Mouse (Mus musculus): ENCODE results near the gene Bcl2l11.

The Bcl2l11 gene

DNA sequence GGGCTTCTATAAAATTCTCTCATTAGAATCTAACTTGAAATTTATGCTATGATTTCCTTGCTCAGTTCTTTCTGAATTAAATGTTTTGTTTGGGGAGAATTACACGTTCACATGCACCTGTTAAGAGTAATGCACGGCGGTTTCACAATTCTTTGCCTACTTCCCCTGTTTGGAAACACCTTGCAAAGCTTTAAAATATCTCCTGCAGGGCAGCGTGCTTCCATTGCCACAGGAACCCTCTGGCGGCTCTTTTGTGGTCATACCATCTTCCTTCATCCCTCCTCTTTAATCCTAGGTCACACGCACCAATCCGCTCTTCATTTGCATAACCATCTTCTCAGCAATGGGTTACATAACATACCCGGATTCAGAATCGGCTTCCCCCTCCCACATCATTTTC lies 14.3 kb upstream of the Bcl2l11 start:
- DNase-seq (ENCODE audit: low spot score): no peak

DNA sequence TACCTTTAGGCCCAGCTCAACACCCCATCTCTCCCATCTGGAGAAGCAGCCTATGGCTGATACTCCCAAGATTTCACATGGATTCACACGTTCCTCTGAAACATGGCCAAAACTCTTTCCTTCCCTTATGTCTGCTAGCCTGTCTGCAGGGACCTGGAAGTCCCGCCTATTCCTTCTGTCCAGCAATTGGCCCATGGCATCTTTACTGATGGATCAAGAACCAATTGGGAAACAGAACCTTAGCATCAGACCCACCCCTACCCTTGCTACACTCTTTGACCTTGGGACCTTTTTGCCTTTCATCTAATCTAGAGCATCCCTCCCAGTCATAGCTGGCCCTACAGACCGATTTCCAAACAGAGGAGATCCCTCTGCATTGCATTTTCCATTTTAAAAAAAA lies 11.2 kb upstream of the Bcl2l11 start:
- no peak for DNase-seq (ENCODE audit: low spot score)

DNA sequence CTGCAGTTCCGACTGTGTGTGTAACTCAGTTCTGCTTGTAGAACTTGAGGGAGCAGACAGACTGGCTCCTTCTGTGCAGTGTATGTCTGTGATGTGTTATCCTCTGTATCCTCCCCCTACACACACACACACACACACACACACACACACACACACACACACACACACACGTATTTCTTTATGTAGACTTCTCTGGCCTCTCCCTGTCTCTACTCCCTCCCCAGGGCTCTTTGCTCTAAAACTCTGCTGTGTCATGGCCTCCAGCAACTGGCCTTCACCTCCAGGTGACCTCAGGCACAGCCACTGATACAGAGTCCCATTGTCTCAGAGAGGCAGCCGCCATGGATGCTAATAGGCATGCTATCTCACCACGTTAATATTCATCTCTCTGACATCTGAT lies 10.3 kb upstream of the Bcl2l11 start:
- DNase-seq (ENCODE audit: low spot score): peak; percentile 59

DNA sequence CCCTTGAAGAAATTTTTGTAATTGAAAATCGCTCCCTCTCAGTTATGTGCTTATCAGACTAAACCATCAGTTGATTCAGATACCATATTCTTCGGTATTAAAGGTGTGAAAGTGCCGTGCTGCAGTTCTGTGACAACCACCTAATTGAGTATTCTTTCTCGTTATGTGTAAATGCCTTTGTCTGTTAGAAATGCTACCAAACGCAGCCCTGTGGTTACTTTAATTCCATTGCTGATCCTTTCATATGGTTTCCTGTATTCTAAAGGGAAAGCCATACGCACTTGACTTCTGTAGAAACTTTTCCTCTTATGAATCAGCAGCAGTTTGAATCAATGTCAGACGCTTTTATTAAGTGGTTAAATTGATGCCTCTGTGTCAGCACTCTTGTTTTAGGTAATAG lies 8.2 kb upstream of the Bcl2l11 start:
- DNase-seq (ENCODE audit: low spot score): no peak

DNA sequence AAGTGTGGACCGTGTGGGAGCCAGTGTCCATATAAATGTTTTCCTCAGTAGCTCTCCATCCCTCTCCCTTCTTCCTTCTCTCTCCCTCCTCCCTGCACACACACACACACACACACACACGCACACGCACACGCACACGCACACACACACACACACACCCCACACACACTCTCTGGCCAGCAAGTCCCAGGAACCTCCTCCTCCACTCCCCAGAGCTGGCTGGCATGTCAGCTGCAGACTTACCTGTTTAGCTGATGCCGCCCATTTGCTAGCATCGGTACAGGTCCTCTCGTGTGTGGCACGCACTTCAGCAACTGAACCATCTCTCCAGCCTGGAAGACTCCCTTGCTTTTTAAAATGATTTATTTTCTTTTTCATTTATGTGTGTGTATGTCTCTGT lies 6.9 kb upstream of the Bcl2l11 start:
- no peak for DNase-seq (ENCODE audit: low spot score)

DNA sequence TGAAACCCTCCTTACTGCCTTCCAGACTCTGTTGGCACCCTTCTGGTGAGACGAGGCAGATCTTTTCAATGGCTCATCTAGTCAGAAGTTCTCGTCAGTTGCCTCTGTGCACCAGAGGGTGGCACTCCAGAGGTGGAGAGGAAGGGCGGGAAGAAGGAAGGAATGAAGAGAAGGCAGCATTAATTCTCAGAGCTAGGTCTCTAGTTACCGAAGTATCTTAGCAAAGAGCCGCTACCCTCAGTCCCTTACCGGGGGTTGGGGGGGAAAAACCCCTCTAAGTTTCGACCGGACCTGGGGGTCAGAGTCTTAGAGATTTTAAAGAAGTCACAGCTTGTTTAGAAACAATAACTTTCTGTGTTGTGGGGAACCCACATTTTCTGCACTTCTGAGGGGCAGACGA lies 3.3 kb upstream of the Bcl2l11 start:
- peak; percentile 78 for DNase-seq (ENCODE audit: low spot score)

DNA sequence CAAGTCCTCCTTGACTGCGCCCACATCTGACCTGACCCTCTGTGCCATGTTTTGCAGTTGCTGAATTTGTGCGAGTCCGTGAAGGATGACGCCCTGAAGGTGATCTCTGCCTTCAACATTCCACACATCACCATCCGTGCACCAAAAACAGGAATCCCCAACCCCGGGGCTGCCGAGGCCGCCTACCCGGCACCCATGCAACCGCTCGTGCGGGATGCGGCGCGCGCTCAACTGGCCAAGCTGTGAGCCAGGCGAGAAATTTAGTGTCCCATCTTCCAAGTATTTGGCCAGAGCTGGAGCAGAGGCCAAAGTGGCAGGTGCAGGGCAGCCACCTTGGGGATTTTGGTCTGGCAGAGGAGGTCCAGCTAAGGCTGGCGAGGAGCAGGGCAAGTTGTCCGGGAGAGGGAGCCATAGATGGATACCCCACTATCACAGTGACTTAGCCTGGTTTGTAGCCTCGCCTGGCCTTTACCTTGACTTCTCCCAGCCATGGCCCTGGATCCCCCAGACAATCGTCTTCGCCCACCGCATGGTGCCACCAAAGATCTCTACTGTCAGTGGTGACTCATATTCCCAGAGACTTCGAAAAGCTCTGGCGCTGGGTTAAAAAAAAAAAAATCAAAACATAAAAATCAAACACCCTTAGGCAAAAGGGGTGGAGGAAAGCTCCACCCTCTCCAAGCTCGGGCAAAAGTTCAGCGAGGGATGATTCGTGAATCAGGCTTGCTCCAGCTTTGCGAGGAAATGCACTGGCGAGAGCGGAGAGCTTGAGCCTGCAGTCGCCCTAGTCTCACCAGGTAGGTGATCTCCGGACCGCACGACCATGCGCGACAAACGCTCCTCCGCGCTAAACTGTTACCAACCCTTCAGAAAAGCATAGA lies 2.7 kb upstream of the Bcl2l11 start:
- DNase-seq (ENCODE audit: low spot score): peak; percentile 52

DNA sequence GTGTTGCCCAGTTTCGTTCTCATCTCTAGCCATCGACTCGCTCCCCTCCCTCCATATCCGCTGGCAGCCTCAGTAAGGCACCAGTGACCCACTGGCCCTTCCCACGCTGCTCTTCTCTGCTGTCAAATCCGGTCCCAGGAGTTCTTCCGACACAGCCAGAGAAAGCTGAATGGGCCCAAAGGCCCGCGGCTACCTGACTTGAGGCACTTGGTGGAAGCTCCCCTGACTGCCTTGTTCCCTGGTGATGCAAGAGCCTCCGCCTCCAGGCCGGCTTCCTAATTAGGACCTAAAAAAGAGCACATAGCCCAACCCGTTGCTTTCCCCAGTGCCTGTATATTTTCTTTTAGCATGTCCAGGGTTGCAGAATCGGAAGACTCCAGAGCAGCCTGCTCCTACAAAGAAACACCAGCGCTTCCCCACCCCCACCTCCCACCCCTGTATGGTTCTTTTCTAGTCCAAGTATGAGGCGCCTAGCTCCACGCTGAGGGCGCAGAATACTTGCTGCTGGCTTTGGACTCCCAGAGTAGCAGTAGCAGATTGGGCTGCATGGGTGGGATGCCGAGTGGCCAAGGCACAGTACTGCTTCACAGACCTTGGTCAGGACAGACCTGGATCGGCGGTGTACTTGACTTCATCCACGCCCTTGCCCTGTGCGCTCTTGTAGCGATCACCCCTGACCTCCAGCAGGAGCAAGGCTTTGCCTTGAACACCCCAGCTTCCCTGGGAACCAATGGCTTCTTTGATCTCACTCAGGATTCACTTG lies 1.7 kb upstream of the Bcl2l11 start:
- peak; percentile 43 for DNase-seq (ENCODE audit: low spot score)

DNA sequence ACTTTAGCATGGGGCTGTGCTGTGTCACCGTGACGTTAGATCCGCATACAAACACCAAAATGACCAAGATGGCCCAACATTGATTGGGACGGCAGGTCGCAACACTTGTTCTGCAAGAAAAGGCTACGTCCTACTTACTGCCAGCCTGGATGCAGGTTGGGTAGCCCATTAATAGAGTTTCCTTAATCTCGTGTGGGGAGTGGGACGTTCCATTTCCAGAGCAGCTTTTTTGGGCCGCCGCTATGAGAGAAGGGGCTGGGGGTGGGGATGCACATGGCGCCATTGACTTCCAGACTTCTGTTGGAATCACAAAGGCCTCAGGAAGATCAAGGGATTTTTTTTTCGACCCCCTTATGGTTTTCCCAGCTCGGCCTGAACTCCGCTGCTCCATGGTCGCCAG lies 1.1 kb upstream of the Bcl2l11 start:
- peak; percentile 35 for DNase-seq (ENCODE audit: low spot score)

DNA sequence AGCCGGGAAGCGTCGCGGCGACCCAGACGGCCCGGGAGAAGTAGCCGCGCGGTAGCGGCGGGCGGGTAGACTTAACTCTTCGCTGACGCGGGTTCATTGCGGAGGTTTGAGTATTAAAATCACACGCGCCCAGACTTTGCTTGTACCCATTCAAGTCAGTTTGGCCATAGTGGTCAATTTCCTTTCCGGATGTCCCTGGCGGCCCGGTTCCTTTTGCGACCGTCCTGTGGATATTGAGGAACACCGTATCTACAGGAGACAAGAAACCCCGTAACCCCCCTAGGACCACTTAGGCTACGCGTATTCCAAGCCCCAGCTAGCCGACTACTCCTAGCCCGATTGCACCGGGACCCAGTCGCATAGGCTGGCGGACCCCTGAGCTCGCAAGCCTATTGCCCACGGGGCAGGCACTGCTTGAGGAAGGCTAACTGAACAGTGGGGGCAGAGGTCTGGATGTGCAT lies 783 bp downstream of the Bcl2l11 start:
- DNase-seq (ENCODE audit: low spot score): peak; percentile 59

DNA sequence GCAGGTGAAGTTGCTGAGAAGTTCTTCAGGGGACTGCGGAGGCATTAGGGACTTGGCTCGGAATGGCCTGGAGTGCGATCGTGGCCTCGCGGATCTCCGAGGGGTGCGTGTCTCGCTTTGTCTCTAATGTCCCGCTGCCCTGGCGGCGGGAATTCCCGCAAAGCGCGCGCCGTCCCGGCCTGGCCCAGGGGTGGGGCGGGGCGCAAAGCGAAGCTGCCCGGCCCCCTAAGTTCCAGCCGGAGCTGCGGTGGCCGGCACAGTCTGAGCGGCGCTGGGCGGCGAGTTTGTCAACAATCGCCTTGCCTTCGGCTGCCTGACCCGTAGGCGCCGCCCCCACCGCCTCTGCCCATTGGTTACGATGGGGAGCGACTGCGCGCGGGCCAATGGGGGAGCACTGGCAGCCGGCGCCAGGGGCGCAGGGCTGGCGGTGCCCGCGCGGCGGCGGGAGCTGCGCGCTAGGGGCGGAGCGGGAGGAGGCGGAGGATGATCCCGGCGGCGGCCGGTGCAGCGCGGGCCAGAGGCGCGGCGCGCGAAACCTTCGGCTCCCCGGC lies 1.4 kb downstream of the Bcl2l11 start:
- DNase-seq (ENCODE audit: low spot score): peak; percentile 96

DNA sequence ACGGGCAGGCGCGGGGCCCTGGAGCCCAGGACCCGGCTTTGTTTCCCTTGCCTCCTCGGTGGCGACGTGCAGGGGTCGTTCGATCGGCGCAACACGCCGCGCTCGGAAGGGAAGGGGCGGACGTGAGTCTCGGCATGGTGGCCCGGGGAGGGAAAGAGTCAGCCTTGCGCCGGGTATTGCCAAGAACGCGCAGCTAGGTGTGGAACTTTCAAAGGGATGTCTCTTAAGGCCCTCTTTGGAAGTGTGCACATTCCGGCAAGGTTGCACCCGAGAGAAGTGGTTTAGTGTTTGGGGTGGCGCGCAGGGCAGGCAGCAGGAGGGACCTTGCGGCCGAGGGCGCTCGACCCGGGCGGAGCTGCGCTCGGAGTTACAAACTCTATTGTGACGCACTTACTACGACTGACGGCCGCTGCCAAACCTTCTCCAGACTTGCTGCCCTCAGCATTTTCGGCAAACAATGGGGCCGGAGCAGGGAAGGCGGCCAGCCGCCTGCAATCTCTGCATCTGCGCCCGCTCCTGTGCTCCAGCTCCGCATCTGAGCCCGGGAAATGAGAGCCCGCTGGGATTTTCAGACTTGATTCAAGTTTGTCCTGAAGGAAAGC lies 2.0 kb downstream of the Bcl2l11 start:
- DNase-seq (ENCODE audit: low spot score): peak; percentile 79

DNA sequence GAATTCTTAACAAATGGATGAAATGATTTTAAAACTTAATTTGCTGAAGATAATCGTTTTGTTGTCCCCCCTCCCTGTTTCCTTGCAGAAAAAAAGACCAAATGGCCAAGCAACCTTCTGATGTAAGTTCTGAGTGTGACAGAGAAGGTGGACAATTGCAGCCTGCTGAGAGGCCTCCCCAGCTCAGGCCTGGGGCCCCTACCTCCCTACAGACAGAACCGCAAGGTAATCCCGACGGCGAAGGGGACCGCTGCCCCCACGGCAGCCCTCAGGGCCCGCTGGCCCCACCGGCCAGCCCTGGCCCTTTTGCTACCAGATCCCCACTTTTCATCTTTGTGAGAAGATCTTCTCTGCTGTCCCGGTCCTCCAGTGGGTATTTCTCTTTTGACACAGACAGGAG lies 2.7 kb downstream of the Bcl2l11 start:
- no peak for DNase-seq (ENCODE audit: low spot score)

DNA sequence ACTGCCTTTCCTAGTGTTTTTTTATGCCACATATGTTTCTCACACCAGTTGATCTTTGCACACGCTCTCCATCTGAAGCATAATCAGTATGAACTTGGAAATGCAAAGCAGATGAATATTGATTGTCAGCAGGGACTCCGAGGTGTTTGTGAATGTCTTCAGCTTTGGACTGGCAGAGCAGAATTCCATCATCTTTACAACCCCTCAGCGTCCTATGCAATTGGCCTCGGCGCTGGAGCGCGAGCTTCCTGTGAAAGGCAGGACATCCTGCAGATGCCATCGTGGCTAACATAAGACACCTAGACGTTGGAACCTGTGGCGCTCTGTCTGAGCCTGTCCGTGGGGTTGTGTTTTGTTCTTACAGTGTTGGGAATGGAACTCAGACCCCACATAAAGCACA lies 5.7 kb downstream of the Bcl2l11 start:
- no peak for DNase-seq (ENCODE audit: low spot score)

DNA sequence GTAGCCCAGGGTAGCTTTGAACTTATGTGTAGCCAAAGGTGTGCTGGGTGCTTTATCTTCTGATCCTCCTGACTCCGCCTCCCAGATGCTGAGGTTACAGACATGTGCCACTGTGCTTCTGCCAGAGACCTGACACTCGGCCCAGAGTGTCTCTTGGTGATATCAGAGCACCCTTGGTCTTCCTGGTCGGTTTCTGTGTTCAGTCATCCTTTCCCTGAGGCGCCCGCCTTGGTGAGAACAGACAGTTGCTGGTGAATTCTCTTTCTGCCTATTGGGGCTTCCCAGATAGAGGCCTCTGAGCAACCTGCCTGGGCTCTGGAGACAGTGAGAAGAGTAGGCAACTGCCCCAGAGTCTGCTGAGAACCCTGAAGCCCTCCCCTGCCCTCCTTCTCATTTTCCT lies 6.8 kb downstream of the Bcl2l11 start:
- no peak for DNase-seq (ENCODE audit: low spot score)

DNA sequence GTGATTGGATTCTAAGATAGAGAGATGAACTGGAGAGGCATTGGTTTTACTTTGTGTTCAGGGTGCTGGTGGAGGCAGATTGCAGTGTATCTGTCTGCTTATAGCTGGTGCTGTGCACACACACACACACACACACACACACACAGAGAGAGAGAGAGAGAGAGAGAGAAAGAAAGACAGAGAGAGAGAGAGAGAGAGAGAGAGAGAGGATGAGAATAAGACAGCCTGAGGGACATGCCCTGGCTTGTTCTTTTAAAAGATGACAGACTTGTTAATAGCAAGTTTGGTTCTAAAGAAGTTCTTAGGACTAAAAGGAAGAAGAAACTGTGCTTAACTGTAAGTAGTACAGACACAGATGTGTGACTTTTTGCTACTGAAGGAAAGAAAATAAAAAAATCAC lies 8.0 kb downstream of the Bcl2l11 start:
- DNase-seq (ENCODE audit: low spot score): no peak

DNA sequence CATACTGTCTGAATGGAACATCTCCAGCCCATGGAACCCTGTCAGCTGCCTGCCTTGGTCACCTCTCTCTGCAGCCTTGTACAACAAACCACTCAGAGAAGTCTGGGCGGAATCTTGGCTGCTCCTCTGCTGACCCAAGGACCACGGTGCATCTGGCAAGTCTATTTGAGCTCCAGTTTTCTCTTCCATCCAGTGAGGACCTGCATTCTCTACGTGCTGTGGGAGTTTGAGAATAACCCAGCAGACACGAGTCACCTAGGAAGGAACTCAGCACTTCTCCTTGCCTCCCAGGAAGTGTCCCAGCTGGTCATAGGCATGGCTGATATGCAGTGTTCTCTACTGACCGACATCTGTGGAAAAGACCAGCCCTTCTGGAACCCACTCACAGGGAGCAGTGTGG lies 8.6 kb downstream of the Bcl2l11 start:
- no peak for DNase-seq (ENCODE audit: low spot score)

DNA sequence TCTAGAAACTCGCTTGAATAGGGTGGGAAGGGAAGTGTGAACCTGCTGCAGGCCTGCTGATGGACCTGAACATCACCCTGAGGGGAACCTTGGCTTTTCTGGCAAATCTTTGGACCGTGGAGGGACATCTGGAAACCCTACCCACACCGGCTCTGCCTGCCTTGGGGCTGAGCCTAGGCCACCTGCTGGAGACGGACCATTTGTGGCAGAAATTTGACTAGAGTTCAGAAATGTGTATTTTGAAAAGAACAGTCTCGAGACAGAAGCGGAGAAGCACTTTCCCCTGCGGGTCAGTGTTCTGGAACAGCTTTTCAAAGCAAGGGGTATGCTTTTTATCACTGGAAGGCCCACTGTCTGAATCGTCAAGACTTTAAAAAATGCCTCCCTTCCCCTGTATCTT lies 9.1 kb downstream of the Bcl2l11 start:
- no peak for DNase-seq (ENCODE audit: low spot score)

DNA sequence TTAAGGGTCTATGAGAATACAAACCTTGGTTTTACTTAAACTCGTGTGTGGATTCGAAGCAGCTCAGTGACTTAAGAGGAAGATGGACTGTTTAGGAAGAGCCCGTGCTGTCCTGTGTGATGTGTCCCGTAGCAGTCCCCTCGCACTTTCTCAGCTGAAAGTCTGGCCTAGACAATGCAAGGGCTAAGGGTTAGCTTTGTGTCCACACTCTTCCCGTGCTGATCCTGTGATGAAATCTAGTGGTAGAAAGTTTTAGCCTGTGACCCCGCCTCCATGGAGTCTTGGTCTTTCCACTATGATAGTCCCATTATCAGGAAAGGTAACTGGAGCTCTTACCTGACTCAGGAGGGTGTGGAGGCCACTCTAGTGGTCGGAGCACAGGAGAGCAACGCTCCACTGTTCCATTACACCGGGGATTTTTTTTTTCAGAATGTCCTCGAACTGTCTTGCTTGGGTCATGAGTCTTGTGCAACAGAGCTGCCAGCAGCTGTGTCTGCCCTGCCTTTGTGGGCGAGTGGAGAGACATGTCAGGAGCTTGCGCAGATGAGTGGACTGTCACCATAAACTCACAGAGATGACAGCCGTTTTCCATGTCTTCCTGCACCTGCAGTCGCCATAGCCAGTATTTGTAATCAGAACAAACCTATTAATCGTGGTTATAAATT lies 11.1 kb downstream of the Bcl2l11 start:
- DNase-seq (ENCODE audit: low spot score): no peak

DNA sequence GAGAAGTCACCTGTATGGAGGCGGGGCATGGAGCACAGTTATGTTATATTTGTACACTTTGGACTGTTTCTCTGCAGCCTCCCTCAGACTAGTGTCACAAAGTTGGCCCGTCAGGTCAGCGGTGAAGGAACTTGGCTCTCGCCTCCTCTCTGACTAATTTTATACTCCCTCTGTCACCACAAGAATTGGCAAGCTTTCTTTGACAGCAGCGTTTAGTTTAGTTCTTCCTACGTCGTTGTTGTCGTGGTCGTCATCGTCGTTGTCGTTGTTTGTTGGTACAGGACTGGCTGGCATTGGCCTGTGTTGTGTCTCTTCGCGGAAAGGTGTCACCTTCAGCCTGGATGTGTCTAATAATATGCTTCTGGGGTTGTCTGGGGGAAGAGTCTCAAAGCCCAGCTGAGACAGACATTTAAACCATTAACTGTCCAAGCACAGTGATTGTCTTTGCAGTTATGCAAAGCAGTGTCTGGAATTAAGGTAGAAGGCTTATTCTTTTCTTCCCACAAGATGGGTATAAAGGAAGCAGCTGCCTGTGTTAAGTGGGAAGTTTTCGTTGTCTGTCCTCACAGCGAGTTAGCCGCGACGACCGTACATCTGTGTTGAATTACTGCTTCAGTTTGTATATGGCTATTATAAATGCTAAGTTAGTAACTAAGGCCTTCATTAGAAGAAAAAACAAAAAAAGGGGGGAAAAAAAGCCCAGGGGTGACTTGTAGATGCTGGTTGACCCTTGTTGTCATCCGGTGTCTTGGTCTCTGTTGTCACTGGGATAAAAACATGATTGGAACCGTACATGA lies 11.8 kb downstream of the Bcl2l11 start:
- no peak for DNase-seq (ENCODE audit: low spot score)

DNA sequence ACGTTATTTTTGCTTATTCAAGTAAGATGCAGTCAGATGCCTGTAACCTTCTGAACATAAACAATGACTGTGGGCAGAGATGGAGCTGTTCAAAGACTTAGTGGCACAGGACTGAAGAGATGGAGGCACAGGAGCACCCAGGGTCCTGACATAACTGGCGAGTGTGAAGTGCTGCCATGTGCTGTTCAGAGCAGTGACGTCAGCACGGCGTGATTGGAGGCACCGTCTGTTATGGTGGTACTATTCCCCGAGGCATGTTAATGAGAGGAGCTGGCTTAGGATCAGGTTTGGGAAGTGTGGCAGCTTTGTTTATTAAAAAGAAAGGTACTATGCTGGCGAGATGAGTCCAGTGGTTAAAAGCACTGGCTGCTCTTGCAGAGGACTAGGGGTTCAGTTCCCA lies 13.1 kb downstream of the Bcl2l11 start:
- no peak for DNase-seq (ENCODE audit: low spot score)

All from retina, embryonic 14.5 days (tissue).